Mouse (Mus musculus) limb, embryonic 13.5 days (tissue): ENCODE data around the gene Usp28. TPM values are rescaled to one million over a fixed set of nuclear protein-coding genes. Genes with fewer than 3 reads are reported as not detected.

Experiments
- ATAC-seq: fragments of 200-750 bp; cut with Nextera tagmentation; 2 replicates; pipeline ENCODE4 v1.8.0; 2017; ENCODE audit warnings: low read depth, moderate number of reproducible peaks, moderate TSS enrichment; ENCODE audit not compliant: low FRiP score
- H3K27ac ChIP-seq: fragments of 300-500 bp; sonication (generic); 2 replicates; pipeline ENCODE4 v1.5.1; 2015; ENCODE audit warnings: inconsistent platforms, mild to moderate bottlenecking, moderate library complexity
- H3K27me3 ChIP-seq: fragments of 300-500 bp; sonication (generic); 2 replicates; pipeline ENCODE4 v1.6.1; 2015; ENCODE audit warnings: mild to moderate bottlenecking, inconsistent platforms
- H3K36me3 ChIP-seq: fragments of 300-500 bp; sonication (generic); 2 replicates; pipeline ENCODE4 v1.6.1; 2015; ENCODE audit warnings: inconsistent platforms, mild to moderate bottlenecking, moderate library complexity
- H3K4me1 ChIP-seq: fragments of 300-500 bp; sonication (generic); 2 replicates; pipeline ENCODE4 v1.6.1; 2015; ENCODE audit warnings: inconsistent platforms
- H3K4me2 ChIP-seq: fragments of 300-500 bp; sonication (generic); replicated peaks from 2 replicates; pipeline ENCODE4 v1.6.1; 2015; ENCODE audit warnings: inconsistent platforms, mild to moderate bottlenecking, moderate library complexity
- H3K4me3 ChIP-seq: fragments of 300-500 bp; sonication (generic); 2 replicates; pipeline ENCODE4 v1.5.1; 2015; ENCODE audit warnings: moderate library complexity, mild to moderate bottlenecking, inconsistent platforms
- H3K9ac ChIP-seq: fragments of 300-500 bp; sonication (generic); 2 replicates; pipeline ENCODE4 v1.6.1; 2015; ENCODE audit warnings: mild to moderate bottlenecking, inconsistent platforms
- H3K9me3 ChIP-seq: fragments of 300-500 bp; sonication (generic); 2 replicates; pipeline ENCODE4 v1.6.1; 2016; ENCODE audit warnings: inconsistent platforms
- WGBS: fragments of 180-500 bp; shearing (Covaris S2); methylation state at CpG from one replicate; pipeline ENCODE4 v1.1.7; 2015; 5-methylcytosine and 5-hydroxymethylcytosine counted together
- polyA plus RNA-seq: library from polyadenylated mRNA; unstranded; fragments of >200 nt; fragmentation: Nextera tagmentation; extraction: Ambion mirVana; gene quantifications from 2 replicates; pipeline ENCODE4 v1.2.1, GENCODE M21; 2015

The Usp28 gene
- polyA plus RNA-seq, 1 experiment from 2014 or later = 44.7 TPM

GRCm38 (mm10) chr9:48984320-48984844, 793 bp upstream of the Usp28 start:
- H3K9me3 ChIP-seq = no peaks in the 10 kb centered on the region
- H3K9ac ChIP-seq = peak overlapping the region; percentile 67
- no peaks in the 10 kb centered on the region for H3K36me3 ChIP-seq
- 27% methylated on average over 8 of the region's 8 CpGs for WGBS
- peak overlapping the region; percentile 69 for H3K4me2 ChIP-seq
- no peak for ATAC-seq
- peak overlapping the region; percentile 74 for H3K4me3 ChIP-seq
- peak overlapping the region; percentile 85 for H3K27ac ChIP-seq
- no peaks in the 10 kb centered on the region for H3K27me3 ChIP-seq
- peaks cover 22% of the 10 kb centered on the region for H3K4me1 ChIP-seq

- under 1% methylated on average over 20 of the region's 20 CpGs for WGBS
These were observed 523 bp downstream of the Usp28 start for GRCm38 (mm10) chr9:48985708-48986088.

GRCm38 (mm10) chr9:48986616-48987141, 1.5 kb downstream of the Usp28 start:
- H3K9ac ChIP-seq = no peak overlapping the region
- H3K9me3 ChIP-seq = no peaks in the 10 kb centered on the region
- no peak overlapping the region for H3K27ac ChIP-seq
- no peaks in the 10 kb centered on the region for H3K27me3 ChIP-seq
- WGBS = 27% methylated on average over 7 of the region's 7 CpGs
- H3K4me1 ChIP-seq = peaks cover 22% of the 10 kb centered on the region
- no peak for ATAC-seq
- peaks cover 4% of the 10 kb centered on the region; the same call in 1 of the 2 replicates for H3K36me3 ChIP-seq
- peak overlapping the region; percentile 77 for H3K4me2 ChIP-seq
- H3K4me3 ChIP-seq = peak overlapping the region; percentile 74

More at GRCm38 (mm10) chr9:48985708-48986088, 523 bp downstream of the Usp28 start:
- Histone ChIP-seq H3K4me2 (peak overlapping the region; percentile 77), H3K4me1 (peaks cover 22% of the 10 kb centered on the region), H3K4me3 (peak overlapping the region; percentile 74), H3K27me3 (no peaks in the 10 kb centered on the region), H3K36me3 (peaks cover 4% of the 10 kb centered on the region; the same call in 1 of the 2 replicates), H3K27ac (peak overlapping the region; percentile 58; the same call in 1 of the 2 replicates), H3K9me3 (no peaks in the 10 kb centered on the region), H3K9ac (peak overlapping the region; percentile 87)
- no peak; the same call in 1 of the 2 replicates for ATAC-seq

GRCm38 (mm10) chr9:48987201-48988101, 2.3 kb downstream of the Usp28 start:
- H3K4me3 ChIP-seq = peak overlapping the region; percentile 74
- 28% methylated on average over 12 of the region's 12 CpGs for WGBS
- peak overlapping the region; percentile 77 for H3K4me2 ChIP-seq
- no peaks in the 10 kb centered on the region for H3K27me3 ChIP-seq
- peaks cover 22% of the 10 kb centered on the region for H3K4me1 ChIP-seq
- H3K9me3 ChIP-seq = no peaks in the 10 kb centered on the region
- no peak overlapping the region for H3K27ac ChIP-seq
- H3K9ac ChIP-seq = no peak overlapping the region
- ATAC-seq = no peak
- H3K36me3 ChIP-seq = peaks cover 4% of the 10 kb centered on the region; the same call in 1 of the 2 replicates

- peaks cover 16% of the 10 kb centered on the region for H3K4me1 ChIP-seq
- H3K4me3 ChIP-seq = no peak overlapping the region
- H3K9me3 ChIP-seq = no peaks in the 10 kb centered on the region
- no peak overlapping the region for H3K9ac ChIP-seq
- H3K27ac ChIP-seq = no peak overlapping the region
- no peak for ATAC-seq
- WGBS = 82% methylated on average over 5 of the region's 5 CpGs
- H3K36me3 ChIP-seq = peaks cover 12% of the 10 kb centered on the region; the same call in 1 of the 2 replicates
- no peaks in the 10 kb centered on the region for H3K27me3 ChIP-seq
- H3K4me2 ChIP-seq = no peak overlapping the region
These were observed 6.5 kb downstream of the Usp28 start for GRCm38 (mm10) chr9:48991671-48992070.

GRCm38 (mm10) chr9:48994779-48995178, 9.6 kb downstream of the Usp28 start:
- no peaks in the 10 kb centered on the region for H3K4me1 ChIP-seq
- no peak overlapping the region for H3K9ac ChIP-seq
- no peak for ATAC-seq
- H3K9me3 ChIP-seq = no peaks in the 10 kb centered on the region
- 96% methylated on average over 7 of the region's 7 CpGs for WGBS
- no peak overlapping the region for H3K4me3 ChIP-seq
- H3K4me2 ChIP-seq = no peak overlapping the region
- no peak overlapping the region for H3K27ac ChIP-seq
- no peaks in the 10 kb centered on the region for H3K27me3 ChIP-seq
- peaks cover 13% of the 10 kb centered on the region; the same call in 1 of the 2 replicates for H3K36me3 ChIP-seq

- no peaks in the 10 kb centered on the region for H3K27me3 ChIP-seq
These were observed 10.6 kb downstream of the Usp28 start for GRCm38 (mm10) chr9:48995735-48996134.

GRCm38 (mm10) chr9:48999256-48999655, 14.1 kb downstream of the Usp28 start:
- Histone ChIP-seq H3K4me1 (no peaks in the 10 kb centered on the region), H3K27me3 (no peaks in the 10 kb centered on the region), H3K9me3 (no peaks in the 10 kb centered on the region), H3K4me3 (no peak overlapping the region), H3K27ac (no peak overlapping the region), H3K36me3 (peaks cover 41% of the 10 kb centered on the region), H3K9ac (no peak overlapping the region), H3K4me2 (no peak overlapping the region)
- ATAC-seq = no peak
- WGBS = 70% methylated on average over 6 of the region's 6 CpGs

More at GRCm38 (mm10) chr9:48995735-48996134, 10.6 kb downstream of the Usp28 start:
- H3K4me3 ChIP-seq = no peak overlapping the region
- no peak overlapping the region for H3K27ac ChIP-seq
- peaks cover 16% of the 10 kb centered on the region for H3K36me3 ChIP-seq
- no peak overlapping the region for H3K9ac ChIP-seq
- H3K9me3 ChIP-seq = no peaks in the 10 kb centered on the region
- 85% methylated on average over 1 of the region's 1 CpGs for WGBS
- H3K4me1 ChIP-seq = no peaks in the 10 kb centered on the region
- no peak for ATAC-seq
- H3K4me2 ChIP-seq = no peak overlapping the region

GRCm38 (mm10) chr9:49015824-49016223, 30.6 kb downstream of the Usp28 start:
- WGBS = 55% methylated on average over 7 of the region's 7 CpGs
- Histone ChIP-seq H3K4me2 (no peak overlapping the region), H3K36me3 (peaks cover 73% of the 10 kb centered on the region), H3K27ac (no peak overlapping the region), H3K9ac (no peak overlapping the region), H3K4me1 (no peaks in the 10 kb centered on the region), H3K4me3 (no peak overlapping the region), H3K27me3 (no peaks in the 10 kb centered on the region), H3K9me3 (no peaks in the 10 kb centered on the region)
- ATAC-seq = no peak

GRCm38 (mm10) chr9:49021289-49021688, 36.1 kb downstream of the Usp28 start:
- 87% methylated on average over 5 of the region's 5 CpGs for WGBS
- Histone ChIP-seq H3K27me3 (no peaks in the 10 kb centered on the region), H3K36me3 (peaks cover 45% of the 10 kb centered on the region), H3K9ac (no peak overlapping the region), H3K4me3 (no peak overlapping the region), H3K4me2 (no peak overlapping the region), H3K9me3 (no peaks in the 10 kb centered on the region), H3K4me1 (no peaks in the 10 kb centered on the region), H3K27ac (no peak overlapping the region)
- no peak for ATAC-seq

- Histone ChIP-seq H3K36me3 (peaks cover 57% of the 10 kb centered on the region), H3K9ac (no peak overlapping the region), H3K27me3 (no peaks in the 10 kb centered on the region), H3K9me3 (no peaks in the 10 kb centered on the region), H3K27ac (no peak overlapping the region), H3K4me1 (no peaks in the 10 kb centered on the region), H3K4me2 (no peak overlapping the region), H3K4me3 (no peak overlapping the region)
- whole genome bisulfite sequencing = 78% methylated on average over 5 of the region's 5 CpGs
- ATAC-seq = no peak
These were observed 38.8 kb downstream of the Usp28 start for GRCm38 (mm10) chr9:49023956-49024355.

GRCm38 (mm10) chr9:49024529-49024928, 39.4 kb downstream of the Usp28 start:
- ATAC-seq = no peak
- 76% methylated on average over 2 of the region's 2 CpGs for WGBS

More at GRCm38 (mm10) chr9:49024529-49024928, 39.4 kb downstream of the Usp28 start:
- Histone ChIP-seq H3K4me3 (no peak overlapping the region), H3K4me1 (no peaks in the 10 kb centered on the region), H3K36me3 (peaks cover 56% of the 10 kb centered on the region), H3K9me3 (no peaks in the 10 kb centered on the region), H3K4me2 (no peak overlapping the region), H3K27me3 (no peaks in the 10 kb centered on the region), H3K9ac (no peak overlapping the region), H3K27ac (no peak overlapping the region)
